Mouse (Mus musculus): Measurements from ENCODE around the gene Smarca2.

DNA sequence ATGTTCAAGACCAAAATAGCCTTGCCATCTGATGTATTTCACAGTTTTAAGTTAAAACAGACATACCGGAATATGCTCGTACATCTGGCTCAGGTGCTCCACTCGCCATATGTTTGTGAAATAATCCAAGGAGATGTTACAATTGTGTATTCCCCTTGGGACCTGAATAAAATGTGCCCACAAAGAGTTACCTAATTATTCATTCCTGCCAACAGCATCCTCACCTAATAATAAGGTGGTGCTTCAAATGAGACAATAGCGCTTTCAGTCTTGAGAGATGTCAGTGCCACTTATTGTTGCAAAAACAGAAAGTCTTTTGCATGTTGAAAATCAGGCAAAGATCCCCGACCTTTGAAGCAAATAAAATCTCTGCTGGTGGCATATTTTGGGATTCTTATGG is 36.6 kb upstream of the Smarca2 start:
- TF ChIP-seq CTCF (IDR thresholded peaks at IDR 0.05; ENCODE audit: low read depth): no peak
- no peak for TF ChIP-seq EP300 (IDR thresholded peaks at IDR 0.05; ENCODE audit: low read depth)

Data from liver, embryonic 14.5 days (tissue).